Mouse (Mus musculus) bone marrow macrophage, adult 2 months (primary cell): Measurements from ENCODE around the gene Selplg.

Experiments used
- CTCF ChIP-seq: IDR thresholded peaks from 2 replicates; pipeline ENCODE4 v1.5.1; 2012; ENCODE audit warnings: low read depth, mild to moderate bottlenecking, low read length, moderate library complexity
- POLR2A ChIP-seq: IDR thresholded peaks from 2 replicates; pipeline ENCODE4 v1.6.1; 2012; ENCODE audit warnings: mild to moderate bottlenecking, low read depth, low read length, borderline replicate concordance

- TF ChIP-seq POLR2A (no peak), CTCF (no peak)
Observed at GRCm38 (mm10) chr5:113808177-113808576, 24.3 kb downstream of the Selplg start.
